Mouse (Mus musculus): ENCODE results near the gene Katnb1. TPM values are rescaled to one million over a fixed set of nuclear protein-coding genes. Genes with fewer than 3 reads are reported as not detected.

The Katnb1 gene
- 24.8 and 30.0 TPM in 2 replicates for polyA plus RNA-seq (2014; fragmentation: Nextera tagmentation; extraction: Ambion mirVana)

- peak within 1 kb of the TSS; percentile 36; the same call in 1 of the 2 replicates for H3K27ac ChIP-seq (ENCODE audit: low read depth, low read length)
- H3K4me3 ChIP-seq (ENCODE audit: low read depth, low read length) = peak within 1 kb of the TSS; percentile 83
- peak within 1 kb of the TSS; percentile 83 for H3K4me2 ChIP-seq (replicated peaks; ENCODE audit: low read depth, low read length)
- ATAC-seq (ENCODE audit: low FRiP score) (peak; percentile 98), DNase-seq (ENCODE audit: low spot score) (peak; percentile 98)
- H3K27me3 ChIP-seq (ENCODE audit: control insufficient read depth, insufficient read depth, low read length) = no peaks in the 10 kb centered on the region
- H3K36me3 ChIP-seq (ENCODE audit: control insufficient read depth, insufficient read depth, low read length) = no peaks in the 10 kb centered on the region
- peak within 1 kb of the TSS; percentile 86 for H3K9ac ChIP-seq (ENCODE audit: low read depth, low read length)
- WGBS = under 1% methylated on average over 47 of the region's 47 CpGs
- H3K4me1 ChIP-seq (replicated peaks; ENCODE audit: control insufficient read depth, insufficient read depth, low read length) = no peaks in the 10 kb centered on the region
- no peaks in the 10 kb centered on the region for H3K9me3 ChIP-seq (ENCODE audit: control insufficient read depth, low read length)
These were observed at the start of gene Katnb1 for GRCm38 (mm10) chr8:95080381-95081341. Gene Katnb1 (plus strand): TSS chr8:95081186.

DNA sequence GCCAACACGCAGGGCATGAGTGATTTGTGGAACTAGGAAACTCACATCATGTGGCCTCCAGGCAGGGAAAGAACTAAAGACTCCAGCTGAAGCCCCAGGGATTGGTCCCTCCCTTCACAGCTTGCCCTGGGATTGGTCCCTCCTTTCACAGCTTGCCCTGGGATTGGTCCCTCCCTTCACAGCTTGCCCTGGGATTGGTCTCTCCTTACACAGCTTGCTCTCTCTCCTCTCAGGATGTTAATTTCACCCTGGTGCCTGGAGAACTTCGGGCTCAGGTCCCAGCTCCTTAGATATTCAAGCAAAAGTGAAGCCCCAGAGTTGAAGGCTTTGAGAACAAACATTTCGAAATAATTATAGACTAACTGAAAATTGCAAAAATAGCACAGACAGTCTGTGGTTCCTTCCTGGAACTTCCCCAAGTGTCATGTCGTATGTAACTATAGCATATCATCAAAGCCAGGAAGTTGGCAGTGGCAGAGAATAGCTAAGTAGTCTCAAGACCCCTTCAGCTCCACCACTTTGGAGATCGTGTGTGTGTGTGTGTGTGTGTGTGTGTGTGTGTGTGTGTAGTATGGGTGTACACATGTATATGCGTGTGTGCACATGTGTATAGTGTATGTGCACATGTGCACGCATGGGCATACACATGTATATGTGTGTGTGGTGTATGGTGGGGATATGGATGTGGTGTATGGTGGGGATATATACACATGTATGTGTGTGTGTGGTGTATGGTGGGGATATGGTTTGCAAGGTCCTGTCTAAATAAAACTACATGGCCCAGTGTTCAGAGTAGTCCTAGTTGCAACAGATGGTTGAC lies 43.7 kb upstream of the Katnb1 start:
- Histone ChIP-seq H3K9me3 (ENCODE audit: control insufficient read depth, low read length) (no peaks in the 10 kb centered on the region), H3K4me2 (replicated peaks; ENCODE audit: low read depth, low read length) (no peak overlapping the region), H3K36me3 (ENCODE audit: control insufficient read depth, insufficient read depth, low read length) (no peaks in the 10 kb centered on the region), H3K27me3 (ENCODE audit: control insufficient read depth, insufficient read depth, low read length) (no peaks in the 10 kb centered on the region), H3K9ac (ENCODE audit: low read depth, low read length) (no peak overlapping the region), H3K27ac (ENCODE audit: low read depth, low read length) (no peak overlapping the region), H3K4me3 (ENCODE audit: low read depth, low read length) (no peak overlapping the region), H3K4me1 (replicated peaks; ENCODE audit: control insufficient read depth, insufficient read depth, low read length) (no peaks in the 10 kb centered on the region)
- ATAC-seq (ENCODE audit: low FRiP score) (no peak), DNase-seq (ENCODE audit: low spot score) (no peak)
- WGBS = 76% methylated on average over 7 of the region's 7 CpGs

DNA sequence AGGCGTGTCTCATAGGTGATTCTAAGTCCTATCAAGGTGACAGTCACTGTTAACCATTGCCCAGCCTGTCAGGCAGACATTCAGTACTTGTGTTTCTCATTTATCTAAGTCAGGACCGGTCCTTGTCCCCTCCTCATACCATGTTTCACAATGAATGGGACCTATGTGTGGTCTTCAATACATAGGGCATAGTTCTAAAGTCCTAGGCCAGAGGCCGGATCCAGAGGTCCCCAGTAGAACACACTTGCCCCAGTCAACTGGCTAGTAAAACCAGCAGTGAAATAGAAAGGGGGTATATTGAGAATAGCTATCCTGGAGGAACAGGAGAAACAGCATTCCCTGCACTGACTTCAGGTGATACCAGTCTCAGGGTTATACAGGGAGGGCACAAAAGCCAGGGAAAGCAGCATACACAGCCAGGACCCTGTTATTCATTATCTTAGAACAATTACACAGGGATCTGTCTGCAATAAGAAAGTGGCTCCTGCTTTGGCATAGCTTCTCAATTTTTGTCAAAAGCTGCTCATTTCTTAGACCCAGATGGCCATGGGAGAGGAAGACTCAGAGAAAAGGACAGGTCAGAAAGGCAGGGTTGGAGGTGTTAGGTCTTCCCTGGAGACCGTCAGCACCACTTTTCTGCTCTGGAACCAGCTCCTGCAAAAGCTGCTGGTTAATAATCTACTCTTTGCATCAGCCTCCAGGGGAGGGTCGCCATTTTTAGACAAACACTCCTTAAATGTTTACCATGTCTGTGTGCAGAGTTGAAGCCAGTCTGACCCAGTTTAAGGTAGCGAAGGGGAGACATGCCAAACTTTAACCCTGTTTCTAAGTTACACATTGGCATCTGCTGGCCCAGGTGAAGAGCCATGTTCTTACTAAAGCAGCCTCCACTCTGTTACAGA lies 38.9 kb upstream of the Katnb1 start:
- ATAC-seq (ENCODE audit: low FRiP score) (no peak), DNase-seq (ENCODE audit: low spot score) (no peak)
- Histone ChIP-seq H3K4me2 (replicated peaks; ENCODE audit: low read depth, low read length) (no peak overlapping the region), H3K27ac (ENCODE audit: low read depth, low read length) (no peak overlapping the region), H3K9ac (ENCODE audit: low read depth, low read length) (no peak overlapping the region), H3K9me3 (ENCODE audit: control insufficient read depth, low read length) (no peaks in the 10 kb centered on the region), H3K4me3 (ENCODE audit: low read depth, low read length) (no peak overlapping the region), H3K4me1 (replicated peaks; ENCODE audit: control insufficient read depth, insufficient read depth, low read length) (no peaks in the 10 kb centered on the region), H3K36me3 (ENCODE audit: control insufficient read depth, insufficient read depth, low read length) (no peaks in the 10 kb centered on the region), H3K27me3 (ENCODE audit: control insufficient read depth, insufficient read depth, low read length) (no peaks in the 10 kb centered on the region)
- WGBS = 67% methylated on average over 6 of the region's 6 CpGs

DNA sequence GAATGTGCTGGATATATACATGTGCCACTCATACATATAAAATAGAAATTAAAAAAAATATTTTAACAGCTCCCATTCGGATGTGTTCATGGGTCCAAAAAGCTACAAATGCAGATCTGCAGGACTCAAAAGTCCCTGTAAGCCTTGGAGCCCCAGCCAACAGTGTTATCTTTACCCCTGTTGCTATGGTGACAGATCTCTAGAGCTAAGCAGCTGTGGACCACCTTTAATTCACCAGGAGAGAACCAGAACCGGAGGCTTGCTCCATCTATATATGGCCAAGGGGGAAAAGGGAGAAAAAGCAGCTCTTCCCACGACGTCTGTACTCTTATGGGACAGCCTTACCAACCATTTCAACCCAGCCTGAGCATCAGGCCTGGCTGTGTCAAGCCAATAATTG lies 36.2 kb upstream of the Katnb1 start:
- H3K4me3 ChIP-seq (ENCODE audit: low read depth, low read length) = no peak overlapping the region
- H3K27me3 ChIP-seq (ENCODE audit: control insufficient read depth, insufficient read depth, low read length) = no peaks in the 10 kb centered on the region
- ATAC-seq (ENCODE audit: low FRiP score) (no peak), DNase-seq (ENCODE audit: low spot score) (no peak)
- H3K4me1 ChIP-seq (replicated peaks; ENCODE audit: control insufficient read depth, insufficient read depth, low read length) = no peaks in the 10 kb centered on the region; the same call in 1 of the 2 replicates
- no peaks in the 10 kb centered on the region for H3K36me3 ChIP-seq (ENCODE audit: control insufficient read depth, insufficient read depth, low read length)
- no peak overlapping the region for H3K4me2 ChIP-seq (replicated peaks; ENCODE audit: low read depth, low read length)
- no peak overlapping the region for H3K27ac ChIP-seq (ENCODE audit: low read depth, low read length)
- no peak overlapping the region for H3K9ac ChIP-seq (ENCODE audit: low read depth, low read length)
- 72% methylated on average over 4 of the region's 4 CpGs for WGBS
- H3K9me3 ChIP-seq (ENCODE audit: control insufficient read depth, low read length) = no peaks in the 10 kb centered on the region

DNA sequence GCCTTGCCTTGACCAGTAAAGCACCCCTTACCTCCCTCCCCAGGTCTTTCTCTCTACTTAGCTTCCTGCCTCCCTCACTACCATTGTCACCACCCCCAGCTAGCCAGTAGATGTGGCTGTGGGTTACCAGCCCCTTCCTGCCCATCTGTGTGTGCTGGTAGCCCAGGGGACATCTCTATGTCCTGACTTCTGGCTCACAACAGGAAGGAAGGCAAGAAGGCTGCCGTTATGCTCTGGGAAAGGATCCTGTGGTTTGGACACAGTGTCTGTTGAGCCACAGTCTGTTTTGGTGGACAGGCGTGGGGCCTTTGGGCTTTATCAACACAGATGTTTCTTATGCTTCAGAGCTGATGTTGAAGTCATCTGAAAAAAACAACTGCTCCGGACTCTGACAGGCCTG lies 34.0 kb upstream of the Katnb1 start:
- Histone ChIP-seq H3K4me1 (replicated peaks; ENCODE audit: control insufficient read depth, insufficient read depth, low read length) (no peaks in the 10 kb centered on the region; the same call in 1 of the 2 replicates), H3K4me3 (ENCODE audit: low read depth, low read length) (no peak overlapping the region), H3K27ac (ENCODE audit: low read depth, low read length) (no peak overlapping the region), H3K4me2 (replicated peaks; ENCODE audit: low read depth, low read length) (no peak overlapping the region), H3K9ac (ENCODE audit: low read depth, low read length) (no peak overlapping the region), H3K9me3 (ENCODE audit: control insufficient read depth, low read length) (no peaks in the 10 kb centered on the region), H3K36me3 (ENCODE audit: control insufficient read depth, insufficient read depth, low read length) (no peaks in the 10 kb centered on the region), H3K27me3 (ENCODE audit: control insufficient read depth, insufficient read depth, low read length) (no peaks in the 10 kb centered on the region)
- WGBS = 76% methylated on average over 3 of the region's 3 CpGs
- DNase-seq (ENCODE audit: low spot score) (no peak), ATAC-seq (ENCODE audit: low FRiP score) (no peak)

DNA sequence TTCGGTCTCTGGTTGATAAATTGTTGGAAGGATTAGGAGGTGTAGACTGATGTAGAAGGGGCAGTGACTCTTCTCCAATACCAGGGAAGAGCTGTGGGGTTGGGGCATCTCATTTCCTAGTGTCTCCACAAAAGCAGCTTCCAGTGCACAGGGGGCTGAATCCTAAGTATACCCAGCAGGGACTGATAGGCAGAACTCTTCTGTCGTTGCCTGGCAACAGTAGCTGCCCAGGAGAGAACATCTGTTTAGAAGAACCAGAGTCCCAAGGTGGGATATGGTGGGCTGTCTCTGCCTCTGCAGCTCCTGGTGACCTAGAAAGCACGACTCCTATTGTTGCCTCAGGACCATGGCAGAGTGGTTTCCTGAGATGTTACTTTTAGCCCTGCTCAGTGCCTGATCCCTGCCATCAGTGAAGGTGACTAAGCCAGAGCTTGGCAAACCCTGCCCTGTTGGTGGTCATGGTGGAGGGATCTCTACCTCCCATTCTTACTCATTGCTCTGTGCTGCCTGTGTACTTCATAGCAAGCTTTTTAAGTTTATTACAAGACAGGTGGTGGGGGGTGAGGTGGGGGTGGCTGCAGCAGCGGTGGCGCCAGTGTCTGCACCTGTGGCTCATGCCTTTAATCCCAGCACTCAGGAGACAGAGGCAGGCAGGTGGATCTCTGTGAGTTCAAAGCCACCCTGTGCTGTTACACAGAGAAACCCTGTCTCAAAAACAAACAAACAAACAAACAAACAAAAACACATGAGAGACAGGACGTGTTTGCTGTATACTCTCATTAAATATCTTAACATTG lies 32.9 kb upstream of the Katnb1 start:
- no peaks in the 10 kb centered on the region for H3K36me3 ChIP-seq (ENCODE audit: control insufficient read depth, insufficient read depth, low read length)
- no peak overlapping the region for H3K9ac ChIP-seq (ENCODE audit: low read depth, low read length)
- ATAC-seq (ENCODE audit: low FRiP score) (no peak), DNase-seq (ENCODE audit: low spot score) (no peak)
- H3K9me3 ChIP-seq (ENCODE audit: control insufficient read depth, low read length) = no peaks in the 10 kb centered on the region
- no peak overlapping the region for H3K4me3 ChIP-seq (ENCODE audit: low read depth, low read length)
- 74% methylated on average over 6 of the region's 6 CpGs for WGBS
- H3K4me1 ChIP-seq (replicated peaks; ENCODE audit: control insufficient read depth, insufficient read depth, low read length) = no peaks in the 10 kb centered on the region; the same call in 1 of the 2 replicates
- no peak overlapping the region for H3K4me2 ChIP-seq (replicated peaks; ENCODE audit: low read depth, low read length)
- no peak overlapping the region for H3K27ac ChIP-seq (ENCODE audit: low read depth, low read length)
- H3K27me3 ChIP-seq (ENCODE audit: control insufficient read depth, insufficient read depth, low read length) = no peaks in the 10 kb centered on the region

- Histone ChIP-seq H3K9ac (ENCODE audit: low read depth, low read length) (no peak overlapping the region), H3K4me1 (replicated peaks; ENCODE audit: control insufficient read depth, insufficient read depth, low read length) (no peaks in the 10 kb centered on the region; the same call in 1 of the 2 replicates), H3K4me3 (ENCODE audit: low read depth, low read length) (no peak overlapping the region), H3K4me2 (replicated peaks; ENCODE audit: low read depth, low read length) (no peak overlapping the region), H3K9me3 (ENCODE audit: control insufficient read depth, low read length) (no peaks in the 10 kb centered on the region), H3K27ac (ENCODE audit: low read depth, low read length) (no peak overlapping the region), H3K27me3 (ENCODE audit: control insufficient read depth, insufficient read depth, low read length) (no peaks in the 10 kb centered on the region), H3K36me3 (ENCODE audit: control insufficient read depth, insufficient read depth, low read length) (no peaks in the 10 kb centered on the region)
- WGBS = 87% methylated on average over 2 of the region's 2 CpGs
- ATAC-seq (ENCODE audit: low FRiP score) (no peak), DNase-seq (ENCODE audit: low spot score) (no peak)
These were observed 31.4 kb upstream of the Katnb1 start for GRCm38 (mm10) chr8:95049636-95050035.

All from hindbrain, embryonic 11.5 days (tissue).